Mouse (Mus musculus) cerebellum, adult 2 months (tissue): ENCODE measurements around the gene Ubr2.

Source experiments
- CTCF ChIP-seq: fragments of 200-500 bp; IDR thresholded peaks from 2 replicates; pipeline ENCODE4 v1.5.1; 2011; ENCODE audit warnings: low read depth, mild to moderate bottlenecking, control low read depth, low read length, moderate library complexity, borderline replicate concordance; ENCODE audit not compliant: insufficient read depth
- POLR2A ChIP-seq: fragments of 200-500 bp; IDR thresholded peaks from 2 replicates; pipeline ENCODE4 v1.6.1; 2011; ENCODE audit warnings: low read length, control low read depth, borderline replicate concordance; ENCODE audit not compliant: insufficient read depth

DNA sequence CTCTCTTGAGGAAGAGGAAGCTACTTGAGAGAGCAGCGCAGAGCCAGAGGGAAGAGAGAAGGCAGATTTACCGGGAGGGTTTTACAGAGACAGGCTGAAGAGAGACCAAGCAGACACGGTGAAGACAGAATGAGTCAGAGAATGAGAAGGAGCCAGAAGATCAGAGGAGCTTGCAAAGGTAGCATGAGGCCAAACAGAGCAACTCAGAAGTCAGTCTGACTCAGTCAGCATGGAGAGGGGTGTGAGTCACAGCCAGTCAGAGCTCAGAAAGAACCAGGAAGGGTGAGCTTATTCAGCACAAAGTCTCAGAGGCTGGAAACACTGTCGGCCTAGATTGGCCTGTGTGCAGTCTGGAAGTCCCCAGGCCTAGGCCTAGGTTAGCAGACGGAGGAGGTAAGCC lies 77.4 kb downstream of the Ubr2 start:
- TF ChIP-seq CTCF (no peak), POLR2A (no peak)
